Mouse (Mus musculus) gastrocnemius, postnatal 36 days (tissue): ENCODE measurements around the gene Slc24a4. TPM values are rescaled to one million over a fixed set of nuclear protein-coding genes. Genes with fewer than 3 reads are reported as not detected.

Source experiments
- DNase-seq, 2 experiments: peaks; one replicate each; pipeline ENCODE4 v3.0.0; 2022
- intact Hi-C: fragments of 180-260 bp; cut with DNase I; formaldehyde crosslinking; loops from one replicate; pipeline ENCODE4 v1.15.1; 2025
- total RNA-seq, 2 experiments: library from RNA; stranded (reverse); gene quantifications; 2 replicates each; pipeline ENCODE4 v1.2.3; 2021

The Slc24a4 gene
- total RNA-seq, 2 experiments from 2014 or later = not detected

DNA sequence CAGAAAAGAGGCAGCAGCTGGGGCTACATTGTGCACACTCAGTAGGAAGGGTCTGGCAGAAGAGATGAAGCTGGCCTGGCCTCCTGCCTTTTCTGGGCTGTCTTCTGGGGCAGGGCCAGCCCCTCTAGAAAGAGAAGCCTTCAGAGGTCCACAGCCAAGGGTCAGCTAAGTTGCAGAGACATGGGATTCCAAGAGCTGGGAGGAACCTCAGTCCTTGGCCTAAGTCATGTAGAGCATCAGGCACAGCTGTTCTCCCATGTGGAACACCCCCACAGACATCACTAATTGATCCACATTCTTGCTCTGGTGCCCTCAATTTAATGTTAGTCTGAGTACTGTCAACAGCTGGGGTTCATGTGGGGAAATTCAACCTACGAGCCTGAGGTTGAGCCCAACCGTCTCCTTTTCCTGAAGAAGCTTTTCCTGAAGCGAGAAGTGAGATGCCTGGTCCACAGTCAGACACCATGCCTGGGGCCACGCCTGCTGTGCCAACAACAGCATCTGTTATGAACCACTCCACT is 174.4 kb downstream of the Slc24a4 start:
- DNase-seq = peak; percentile 70 to 71
- intact Hi-C loops = no loop called here

DNA sequence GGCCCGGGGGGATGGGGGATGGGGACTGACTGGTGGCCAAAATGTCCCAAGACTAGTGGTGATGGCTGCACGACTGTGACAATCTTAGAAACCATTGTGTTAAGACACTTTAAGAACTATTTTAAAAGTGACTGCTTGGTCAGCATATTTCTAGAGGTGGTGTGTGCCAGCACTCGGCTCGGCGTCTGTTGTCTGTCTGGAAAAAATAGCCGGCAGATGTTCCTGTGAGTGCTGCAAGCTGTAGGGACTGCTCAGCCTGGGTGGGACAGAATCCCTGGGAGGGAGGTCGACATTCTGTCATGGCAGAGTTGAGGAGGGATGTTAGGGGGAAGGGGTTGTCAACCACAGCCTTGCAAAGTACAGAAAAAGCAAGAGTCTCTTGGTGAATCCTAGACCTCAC is 175.3 kb downstream of the Slc24a4 start:
- intact Hi-C loops = no loop called here
- DNase-seq = no peak

DNA sequence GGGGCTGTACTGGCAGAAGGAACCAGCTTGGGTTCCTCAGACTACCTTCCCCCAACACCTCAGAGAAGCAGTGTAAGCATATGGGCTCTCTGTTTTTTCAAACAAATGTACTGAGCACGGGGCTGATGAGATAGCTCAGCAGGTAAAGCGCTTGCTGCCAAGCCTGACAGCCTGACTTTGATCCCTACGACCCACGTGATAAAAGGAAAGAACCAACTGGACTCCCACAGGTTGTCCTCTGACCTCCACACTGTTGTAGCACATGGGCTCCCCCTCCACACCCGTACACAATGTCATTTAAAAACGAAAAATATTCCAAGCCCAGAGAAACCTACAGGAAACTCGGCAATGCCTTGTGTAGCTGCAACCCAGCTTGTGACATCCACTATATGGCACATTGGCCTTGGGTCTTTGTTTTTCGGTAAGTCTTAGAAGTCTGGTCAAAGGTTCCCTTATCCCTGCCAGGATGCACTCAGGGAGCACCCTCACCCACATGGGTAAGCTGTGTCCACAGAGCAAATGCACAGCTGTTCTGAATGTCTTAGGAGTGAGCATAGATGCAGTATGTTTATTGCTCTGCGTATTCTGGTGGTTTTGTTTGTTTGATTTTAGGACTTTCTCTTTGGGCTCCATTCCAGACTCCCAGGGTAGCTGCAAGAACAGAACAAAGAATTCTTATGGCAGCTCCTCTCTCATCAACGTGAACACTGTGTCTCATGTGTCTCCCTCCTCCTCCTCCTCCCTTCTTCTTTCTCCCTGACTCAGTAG is 176.7 kb downstream of the Slc24a4 start:
- DNase-seq = no peak
- intact Hi-C loops = no loop called here

DNA sequence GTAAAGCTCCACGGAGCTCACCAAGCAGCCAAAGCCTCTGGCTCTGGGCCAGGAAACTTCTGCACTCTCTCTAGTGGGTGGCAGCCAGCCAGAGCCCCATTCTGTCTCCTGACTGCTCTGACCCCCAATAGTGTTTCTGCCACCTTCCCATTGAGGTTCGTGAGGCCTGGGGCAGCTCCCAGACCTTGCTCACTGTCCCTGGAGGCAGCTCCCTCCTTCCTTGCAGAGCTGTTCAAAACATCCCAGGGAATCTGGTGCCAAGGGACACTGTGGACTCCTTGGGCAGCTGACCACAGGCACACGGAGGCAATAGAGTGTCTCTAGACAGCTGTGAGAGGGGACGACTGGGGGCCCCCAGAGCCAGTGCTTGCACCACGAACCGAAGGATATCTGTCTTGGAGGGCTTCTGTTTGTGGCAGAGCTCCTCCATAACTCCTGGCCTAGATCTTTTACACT is 179.5 kb downstream of the Slc24a4 start:
- DNase-seq = peak in 1 of 2 experiments; percentile 51
- intact Hi-C loops = no loop called here

DNA sequence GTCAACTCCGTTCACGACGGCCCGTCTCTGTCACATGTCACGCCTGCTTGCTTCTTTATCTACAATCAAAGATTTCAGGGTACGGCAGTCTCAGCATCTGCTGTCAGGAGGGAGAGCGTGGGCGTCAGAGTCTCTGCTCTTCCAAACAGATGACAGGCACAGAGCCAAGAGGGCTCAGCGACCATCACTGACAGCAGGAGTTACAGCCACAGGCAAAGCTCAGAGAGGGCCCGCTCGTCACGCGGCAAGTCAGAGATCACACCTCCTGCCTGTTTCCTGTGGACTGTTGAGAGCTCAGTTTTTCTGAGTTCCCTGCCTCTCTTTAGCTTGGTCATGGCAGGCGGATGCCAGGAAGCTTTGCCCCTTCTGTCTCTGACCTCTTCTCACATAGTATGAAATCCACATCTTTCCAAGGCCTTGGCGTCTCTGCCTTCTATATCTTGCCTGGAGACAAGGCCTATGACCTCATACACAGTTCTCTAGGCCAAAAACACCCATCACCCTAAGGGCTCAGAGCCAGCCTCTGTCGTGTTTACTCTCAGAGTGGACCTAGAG is 180.0 kb downstream of the Slc24a4 start:
- DNase-seq = no peak
- intact Hi-C loops = no loop called here

DNA sequence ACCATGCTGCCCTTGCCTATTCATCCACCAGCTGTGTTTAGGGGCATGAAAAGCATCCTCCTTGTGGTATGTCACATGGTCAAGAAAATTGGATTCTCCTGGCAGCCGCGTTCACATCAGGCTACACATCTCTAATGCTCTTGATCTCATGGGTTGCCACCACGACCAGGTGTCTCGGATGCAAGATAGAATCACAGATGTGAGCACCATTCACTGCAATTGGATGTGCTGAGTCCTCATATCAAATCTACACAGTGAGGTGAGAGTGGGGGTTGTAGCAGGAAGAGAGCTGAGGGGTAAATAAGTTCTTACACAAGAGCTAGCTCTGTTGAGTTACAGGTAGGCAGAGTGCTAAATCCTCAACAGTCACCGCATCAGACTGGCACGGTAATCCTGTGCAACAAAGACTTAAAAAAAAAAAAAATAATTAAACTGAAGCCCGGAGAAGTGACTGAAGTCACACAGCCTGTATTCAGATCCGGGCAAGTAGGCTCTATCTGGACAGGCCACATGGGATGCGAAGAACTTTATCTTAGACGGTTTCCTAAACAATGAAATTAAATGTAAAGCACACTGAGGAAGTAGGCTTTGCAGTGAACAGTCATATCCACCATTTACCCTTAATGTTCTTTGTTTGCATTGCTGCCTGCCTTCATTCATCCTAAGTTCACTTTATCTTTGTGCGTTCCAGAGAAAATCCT is 180.7 kb downstream of the Slc24a4 start:
- DNase-seq = no peak
- intact Hi-C loops = no loop called here

DNA sequence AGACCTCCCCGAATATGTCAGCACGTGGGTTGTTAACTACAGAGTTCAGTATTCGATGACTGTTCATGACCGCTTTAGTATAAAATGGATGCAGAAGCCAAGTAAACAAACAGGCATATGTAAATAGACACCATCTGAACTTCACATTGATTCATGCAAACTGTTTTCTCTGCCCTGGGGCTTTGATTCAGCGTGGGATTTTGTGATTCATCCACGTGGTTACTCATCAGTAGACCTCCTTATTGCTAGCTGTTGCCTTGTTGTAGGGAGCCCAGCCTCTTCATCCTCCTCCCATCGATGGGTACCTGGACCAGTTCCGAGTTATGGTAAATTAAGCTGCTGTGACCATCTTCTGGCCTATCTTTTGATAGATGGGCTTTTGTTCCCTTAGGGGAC is 181.3 kb downstream of the Slc24a4 start:
- DNase-seq = no peak
- intact Hi-C loops = no loop called here

DNA sequence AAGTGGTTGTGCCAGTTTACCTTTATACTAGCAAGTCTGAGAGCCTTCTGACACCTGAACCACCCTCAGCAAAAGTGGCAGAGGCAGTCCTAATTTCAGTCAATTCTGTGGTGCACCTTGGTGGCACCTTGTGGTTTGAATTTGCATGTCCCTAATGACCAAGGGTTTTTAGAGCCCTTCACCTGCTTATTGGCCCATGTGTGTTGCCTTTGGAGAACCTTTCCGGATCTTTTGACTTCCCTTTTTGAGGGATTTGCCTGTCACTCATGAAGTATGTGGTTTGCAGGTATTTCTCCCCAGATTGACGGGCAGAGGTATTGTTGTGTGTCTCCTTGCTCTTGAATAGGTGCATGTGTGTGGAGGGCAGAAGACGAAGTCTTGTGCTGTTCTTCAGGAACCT is 181.7 kb downstream of the Slc24a4 start:
- intact Hi-C loops = no loop called here

DNA sequence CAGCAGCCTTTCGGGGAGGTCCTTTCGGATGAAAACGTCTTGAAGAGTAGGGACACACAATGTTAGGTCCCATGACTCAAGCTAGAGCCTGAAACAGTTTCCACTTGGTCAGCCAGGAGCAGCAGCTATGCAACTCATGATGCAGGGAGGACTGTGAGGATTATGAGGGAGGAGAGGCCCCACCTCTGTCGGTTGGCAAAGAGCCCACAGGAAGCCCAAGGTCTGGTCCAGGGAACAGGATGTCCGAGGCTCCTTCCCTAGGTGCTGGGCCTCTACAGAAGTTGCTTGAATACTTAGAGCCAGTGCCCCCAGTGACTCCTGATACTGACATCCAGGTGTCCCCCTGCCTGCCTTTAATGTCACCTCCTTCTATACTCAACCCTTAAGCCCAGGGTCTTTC is 182.9 kb downstream of the Slc24a4 start:
- intact Hi-C loops = no loop called here
- DNase-seq = no peak

More for the DNA sequence above, 181.7 kb downstream of the Slc24a4 start:
- DNase-seq = no peak

Other genes starting within 250 kb of the Slc24a4 start
- 10 to 100 TPM; 22.7 to 24.2 TPM for gene Trip11, start 215.5 kb upstream of the Slc24a4 start, total RNA-seq
- 1 to 10 TPM; 3.8 to 5.9 TPM for gene Atxn3, start 170.5 kb upstream of the Slc24a4 start, total RNA-seq
- gene Cpsf2, start 152.7 kb upstream of the Slc24a4 start, total RNA-seq = 1 to 10 TPM; 9.1 TPM
- 1 to 10 TPM; 6.7 to 7.9 TPM for gene Rin3, start 154.3 kb downstream of the Slc24a4 start, total RNA-seq